Mouse (Mus musculus): ENCODE results near the gene Ceacam18.

DNA sequence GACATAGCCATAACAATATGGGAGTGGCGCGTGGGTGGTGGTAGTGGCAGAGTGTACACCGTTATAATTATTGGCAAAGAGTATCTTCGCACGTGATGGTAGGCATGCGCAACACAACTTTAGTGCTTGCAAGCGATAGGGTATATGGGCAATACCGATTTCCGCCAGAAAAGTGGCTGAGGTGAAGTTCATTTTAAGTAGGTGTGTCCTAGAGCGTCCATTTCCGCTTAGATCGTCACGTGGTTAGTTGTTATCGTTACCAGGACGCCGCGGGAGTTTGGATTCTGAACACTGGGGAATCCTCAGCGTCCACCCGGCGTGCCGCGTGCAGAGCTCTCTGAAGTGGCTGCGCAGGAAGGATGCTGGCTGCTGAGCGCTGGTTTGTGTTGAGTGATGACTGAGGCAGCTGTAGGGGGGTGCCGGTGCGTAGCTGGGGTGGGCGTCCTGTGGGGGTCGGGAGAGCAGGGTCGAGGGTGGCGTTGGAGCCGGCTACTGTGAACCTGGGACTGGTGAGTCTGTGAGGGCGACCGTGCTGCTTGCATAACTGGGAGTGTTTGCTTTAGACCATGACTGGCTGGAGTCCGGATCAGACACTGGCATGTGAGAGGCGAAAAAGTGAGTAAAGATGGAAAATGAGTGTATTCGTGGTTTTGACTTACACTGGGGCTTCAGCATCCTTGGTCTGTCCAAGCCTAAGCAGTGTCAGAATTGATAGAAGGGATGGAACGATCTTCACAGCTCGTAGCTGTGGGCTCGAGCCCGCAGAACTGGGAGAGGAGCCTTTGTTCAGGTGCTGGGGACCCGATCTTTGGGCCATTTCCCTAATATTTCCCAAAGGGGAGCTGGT, 27.4 kb upstream of the Ceacam18 start, which contains the start of gene Zfp819:
- TF ChIP-seq CTCF (conservative IDR thresholded peaks at IDR 0.05 in 1 of 2, IDR thresholded peaks at IDR 0.05 in 1 of 2; ENCODE audit: low read depth in 2 of 2, low read length in 2 of 2) (no peak), JUND (conservative IDR thresholded peaks at IDR 0.05; ENCODE audit: low read depth, low read length) (no peak), POLR2A (IDR thresholded peaks at IDR 0.05; ENCODE audit: low read depth, low read length) (no peak), MAX (IDR thresholded peaks at IDR 0.05; ENCODE audit: low read length) (no peak), MXI1 (IDR thresholded peaks at IDR 0.05; ENCODE audit: low read depth, low read length) (no peak)
